Mouse (Mus musculus): ENCODE data around the gene Olfr524.

Gene Olfr524

DNA sequence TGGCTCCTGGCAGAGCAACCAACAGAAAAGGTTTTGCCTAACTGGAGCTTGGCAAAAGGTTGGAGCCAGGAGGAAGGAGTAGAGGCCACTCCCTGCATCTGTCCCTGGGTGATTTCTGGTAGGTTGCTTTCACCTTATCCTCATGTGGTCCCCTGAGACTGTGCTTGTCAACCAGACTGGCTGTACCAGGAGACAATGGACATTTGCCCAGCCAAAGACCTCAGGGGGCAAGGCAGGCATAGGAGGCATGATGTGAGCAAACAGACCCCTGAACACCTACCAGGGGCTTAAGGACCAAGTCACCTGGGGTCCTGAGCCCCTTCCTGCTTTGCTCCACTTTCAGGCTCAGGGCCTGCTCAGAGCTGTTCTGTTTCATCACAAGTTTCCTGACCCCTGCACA is at the start of gene Olfr524:
TSS of gene Olfr524 (minus strand) at position 101 of the 400 bp plus-strand sequence.
- DNase-seq (ENCODE audit: low spot score in 2 of 2): no peak

GRCm38 (mm10) chr7:140253780-140254299 is 48.1 kb upstream of the Olfr524 start:
- no peak for DNase-seq (ENCODE audit: low spot score in 2 of 2)

DNA sequence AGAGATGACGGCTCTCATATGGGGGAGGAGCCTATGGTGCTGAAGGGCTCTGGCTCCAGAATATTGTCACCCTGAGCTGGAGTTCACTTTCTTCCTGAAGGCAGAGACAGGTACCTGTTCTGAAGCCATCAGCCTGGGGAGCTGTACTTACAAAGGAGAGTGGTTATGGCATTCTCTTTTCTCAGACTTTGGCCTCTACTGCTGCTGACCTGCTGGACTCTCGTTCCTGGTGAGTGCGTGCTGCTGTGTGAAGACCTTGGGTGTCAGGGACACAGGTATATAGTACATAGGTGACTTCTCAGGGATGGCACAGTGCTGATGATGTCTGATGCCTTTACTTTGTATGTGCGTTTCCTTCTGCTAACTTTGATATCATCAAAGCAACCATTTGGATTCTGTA is 41.5 kb upstream of the Olfr524 start, which contains the start of gene 5830411N06Rik:
TSS of gene 5830411N06Rik (plus strand) at position 69 of the 400 bp plus-strand sequence.
- DNase-seq (ENCODE audit: low spot score in 2 of 2): no peak

GRCm38 (mm10) chr7:140233696-140234095 is 27.9 kb upstream of the Olfr524 start:
- no peak for DNase-seq (ENCODE audit: low spot score in 2 of 2)

DNA sequence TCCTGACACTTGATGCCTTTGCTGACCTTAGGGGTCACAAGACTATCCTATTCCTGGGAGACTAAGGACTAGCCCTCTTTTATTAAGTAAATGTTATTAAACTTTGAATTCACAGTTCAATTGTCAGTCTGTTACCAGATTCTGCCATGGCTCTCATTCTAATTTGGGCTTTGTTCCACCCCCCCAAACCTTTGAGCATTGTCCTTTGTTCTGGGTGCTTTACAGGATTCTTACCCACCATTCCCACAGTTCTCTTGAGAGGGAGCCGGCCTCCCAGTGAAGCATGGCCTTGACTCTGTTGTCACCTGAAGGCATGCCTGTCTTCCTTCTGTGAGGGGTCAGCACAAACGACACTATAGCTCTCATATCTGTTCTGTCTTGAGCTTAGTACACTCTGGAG is 25.3 kb upstream of the Olfr524 start:
- no peak for DNase-seq (ENCODE audit: low spot score in 2 of 2)

GRCm38 (mm10) chr7:140228476-140228875 is 22.7 kb upstream of the Olfr524 start:
- DNase-seq (ENCODE audit: low spot score in 2 of 2): no peak

GRCm38 (mm10) chr7:140224209-140224608 is 18.4 kb upstream of the Olfr524 start:
- no peak for DNase-seq (ENCODE audit: low spot score in 2 of 2)

DNA sequence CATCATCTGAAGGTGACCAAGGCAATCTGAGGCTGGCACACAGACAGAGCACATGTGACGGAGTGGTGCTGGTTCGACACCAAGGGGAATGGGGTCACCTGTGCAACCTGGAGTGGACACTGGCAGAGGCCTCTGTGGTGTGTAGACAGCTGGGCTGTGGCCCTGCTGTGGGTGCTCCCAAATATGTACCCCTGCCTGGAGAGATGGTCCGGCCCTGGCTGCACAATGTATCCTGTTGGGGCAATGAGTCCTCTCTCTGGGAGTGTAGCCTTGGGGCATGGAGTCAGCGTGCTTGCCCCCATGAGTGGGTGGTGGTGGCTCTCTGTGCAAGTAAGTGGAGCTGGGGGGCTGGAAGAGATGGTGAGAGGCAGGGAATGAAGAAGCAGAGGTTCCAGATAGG is 14.6 kb upstream of the Olfr524 start:
- DNase-seq (ENCODE audit: low spot score in 2 of 2): no peak

DNA sequence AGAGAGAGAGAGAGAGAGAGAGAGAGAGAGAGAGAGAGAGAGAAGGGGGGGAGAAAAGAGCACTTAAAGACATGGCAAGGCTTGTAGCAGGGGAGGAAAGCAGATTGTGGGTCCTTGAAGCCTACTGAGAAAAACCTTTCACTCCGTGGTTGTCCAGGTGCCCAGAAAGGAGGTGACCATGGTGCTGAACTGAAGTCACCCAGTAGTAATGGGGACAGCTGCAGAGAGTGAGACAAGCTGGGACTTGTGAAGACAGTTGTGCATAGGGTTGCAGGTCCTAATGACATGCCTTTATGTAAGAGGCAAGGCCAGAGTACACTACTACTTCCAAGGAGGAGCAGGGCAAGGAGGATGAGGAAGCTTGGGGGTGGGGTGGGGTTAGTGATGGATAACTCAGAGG is 13.5 kb upstream of the Olfr524 start:
- no peak for DNase-seq (ENCODE audit: low spot score in 2 of 2)

GRCm38 (mm10) chr7:140217967-140218366 is 12.2 kb upstream of the Olfr524 start, which contains the start of gene Cd163l1:
TSS of gene Cd163l1 (plus strand) at chr7:140218267.
- DNase-seq (ENCODE audit: low spot score in 2 of 2): no peak

DNA sequence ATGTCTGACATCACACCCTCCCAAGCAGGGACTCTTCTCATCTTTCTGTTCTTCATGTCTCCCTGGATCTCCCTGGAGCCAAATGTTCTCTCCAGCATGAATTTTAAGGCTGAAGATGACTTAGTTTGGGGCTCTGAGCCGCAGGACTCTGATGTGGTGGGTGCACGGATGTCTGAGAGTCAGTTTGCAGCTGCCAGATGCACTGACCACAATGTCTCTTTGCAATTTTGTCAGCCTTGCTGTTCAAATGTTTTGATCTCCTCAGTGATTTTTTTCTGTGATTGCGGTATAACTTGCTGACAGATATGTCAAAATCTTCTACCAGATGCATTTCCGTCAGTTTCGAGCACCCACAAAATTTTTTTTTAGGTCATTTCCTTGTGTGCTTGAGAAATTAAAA is 8.1 kb upstream of the Olfr524 start:
- DNase-seq (ENCODE audit: low spot score in 2 of 2): no peak

DNA sequence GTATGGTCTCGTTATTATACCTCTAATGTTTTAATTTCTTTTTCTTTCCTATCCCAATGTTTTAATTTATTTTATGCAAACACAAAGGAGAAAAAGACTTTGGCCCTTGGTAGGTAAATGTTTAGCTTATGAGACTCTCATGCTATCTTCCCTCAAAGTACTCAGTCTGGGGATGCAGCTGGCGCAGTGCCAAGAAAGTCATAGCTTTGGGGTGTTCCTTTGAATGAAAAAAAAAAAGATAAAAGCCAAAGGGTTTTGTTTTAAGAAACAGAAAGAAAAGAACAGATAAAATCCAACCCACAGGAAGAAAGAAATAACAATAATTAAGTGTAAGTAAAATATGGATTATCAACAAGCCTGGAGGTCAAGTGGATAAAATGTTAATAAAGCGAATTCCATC is 2.9 kb upstream of the Olfr524 start:
- no peak for DNase-seq (ENCODE audit: low spot score in 2 of 2)

GRCm38 (mm10) chr7:140208153-140208552 is 2.4 kb upstream of the Olfr524 start:
- no peak for DNase-seq (ENCODE audit: low spot score in 2 of 2)

DNA sequence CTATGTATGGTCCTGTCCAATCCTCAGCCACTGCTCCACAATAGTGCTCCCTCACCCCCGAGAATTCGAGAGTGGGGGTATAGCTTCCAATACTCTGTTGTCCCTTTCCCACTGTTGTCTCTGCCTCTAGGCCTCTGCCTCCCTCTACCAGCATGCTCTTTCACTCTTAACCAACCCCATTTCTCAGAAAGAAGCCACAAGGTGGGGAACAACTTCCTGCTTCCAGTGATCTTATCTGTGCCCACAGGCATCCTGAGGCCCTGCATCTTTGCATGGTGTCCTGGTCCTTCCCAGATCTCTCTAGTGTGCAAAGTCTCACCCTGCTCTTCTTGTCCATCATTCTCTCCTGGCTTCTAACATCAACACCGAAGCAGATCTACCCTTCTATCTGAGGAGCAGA is 1.1 kb upstream of the Olfr524 start:
- DNase-seq (ENCODE audit: low spot score in 2 of 2): no peak

- no peak for DNase-seq (ENCODE audit: low spot score in 2 of 2)
These were observed 4.7 kb downstream of the Olfr524 start for GRCm38 (mm10) chr7:140201090-140201489.

DNA sequence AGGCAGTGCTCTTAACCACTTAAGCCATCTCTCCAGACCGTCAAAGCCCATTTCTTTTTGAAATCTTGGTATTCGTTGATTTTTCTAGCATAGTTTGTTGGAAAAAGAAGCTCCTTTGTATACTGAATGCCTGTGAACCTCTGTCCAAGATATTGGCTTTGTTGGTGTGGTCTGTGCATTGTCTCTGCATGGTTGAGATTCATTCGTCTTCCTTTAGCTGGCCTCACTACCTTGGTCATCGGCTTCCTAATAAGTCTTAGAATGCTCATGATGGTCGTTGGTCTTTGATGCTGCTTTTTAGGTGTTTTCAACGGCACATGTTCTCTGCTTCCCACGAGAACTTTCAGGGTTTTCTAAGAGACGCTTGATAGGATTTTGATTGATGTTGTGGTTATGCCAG is 9.8 kb downstream of the Olfr524 start:
- no peak for DNase-seq (ENCODE audit: low spot score in 2 of 2)

GRCm38 (mm10) chr7:140194031-140194430 is 11.7 kb downstream of the Olfr524 start:
- no peak for DNase-seq (ENCODE audit: low spot score in 2 of 2)

- DNase-seq (ENCODE audit: low spot score in 2 of 2): no peak
These were observed 12.9 kb downstream of the Olfr524 start for GRCm38 (mm10) chr7:140192851-140193250.

- no peak for DNase-seq (ENCODE audit: low spot score in 2 of 2)
These were observed 13.3 kb downstream of the Olfr524 start for GRCm38 (mm10) chr7:140192445-140192844.

DNA sequence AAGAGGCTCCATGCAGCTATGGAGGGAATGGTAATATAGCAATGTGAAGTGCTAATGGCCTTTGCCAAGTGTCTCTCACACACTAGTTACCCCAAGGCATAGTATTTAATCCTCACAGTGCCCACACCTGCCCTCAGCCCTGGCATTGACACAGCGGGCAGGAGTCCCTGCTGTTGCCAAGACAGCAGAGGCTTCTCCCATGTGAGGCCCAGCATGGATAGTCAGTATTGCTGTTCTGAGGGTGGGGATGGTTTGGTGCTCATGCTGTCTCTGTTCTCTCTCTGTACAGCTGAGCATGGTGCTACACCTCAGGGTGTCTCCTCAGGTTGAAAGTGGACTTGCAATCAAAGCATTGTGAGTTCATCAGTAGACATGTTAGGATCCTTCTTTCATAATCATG is 15.3 kb downstream of the Olfr524 start:
- no peak for DNase-seq (ENCODE audit: low spot score in 2 of 2)

DNA sequence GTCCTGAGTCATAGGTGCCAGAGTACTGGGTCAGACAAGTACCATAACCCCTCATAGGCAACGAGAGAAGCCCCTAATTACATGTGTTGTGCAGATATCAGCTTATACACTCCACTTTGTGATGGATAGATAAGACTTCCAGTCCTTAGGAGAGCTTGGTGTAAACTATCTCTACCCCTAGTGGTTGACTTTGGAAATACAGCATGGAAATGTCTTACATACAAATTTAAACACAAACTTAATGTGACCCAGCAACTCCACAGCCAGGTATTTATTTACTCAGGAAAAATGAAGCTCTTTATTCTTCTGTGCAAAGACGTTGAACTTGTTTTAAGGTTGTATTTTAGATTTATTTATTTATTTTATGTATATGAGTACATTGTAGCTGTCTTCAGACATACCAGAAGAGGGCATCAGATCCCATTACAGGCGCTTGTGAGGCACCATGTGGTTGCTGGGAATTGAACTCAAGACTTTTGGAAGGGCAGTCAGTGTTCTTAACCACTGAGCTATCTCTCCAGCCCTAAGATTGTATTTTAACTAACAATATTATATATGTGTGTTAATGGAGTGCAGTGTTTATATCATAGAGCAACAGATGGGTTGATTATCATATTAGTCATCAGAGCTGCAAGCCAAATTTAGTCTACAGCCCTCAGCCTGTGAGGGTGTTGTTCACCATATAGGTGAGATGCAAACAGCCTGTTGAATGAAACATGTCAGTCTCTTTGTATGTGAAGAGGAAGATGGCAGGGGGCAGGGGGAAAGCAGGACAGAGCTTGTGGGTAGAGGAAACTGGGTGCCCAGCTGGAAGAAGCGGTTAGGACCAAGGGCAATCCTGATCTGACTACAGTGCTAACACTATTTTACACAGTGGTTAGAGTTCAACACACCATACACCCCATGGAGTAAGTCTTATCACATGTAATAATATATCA is 17.1 kb downstream of the Olfr524 start:
- DNase-seq (ENCODE audit: low spot score in 2 of 2): no peak

- DNase-seq (ENCODE audit: low spot score in 2 of 2): peak; percentile 35 to 51
These were observed 17.9 kb downstream of the Olfr524 start for GRCm38 (mm10) chr7:140187721-140188390.
